Mouse (Mus musculus) yolk sac, embryonic 10.5 days (tissue): ENCODE results near the gene Bnc2.
A peak's percentile ranks its signal among the peaks of the same experiment; 100 is the strongest.

Experiments used
- DNase-seq: peaks from one replicate; pipeline ENCODE4 v3.0.0-alpha.2; 2017; ENCODE audit warnings: low spot score

Bnc2 gene

DNA sequence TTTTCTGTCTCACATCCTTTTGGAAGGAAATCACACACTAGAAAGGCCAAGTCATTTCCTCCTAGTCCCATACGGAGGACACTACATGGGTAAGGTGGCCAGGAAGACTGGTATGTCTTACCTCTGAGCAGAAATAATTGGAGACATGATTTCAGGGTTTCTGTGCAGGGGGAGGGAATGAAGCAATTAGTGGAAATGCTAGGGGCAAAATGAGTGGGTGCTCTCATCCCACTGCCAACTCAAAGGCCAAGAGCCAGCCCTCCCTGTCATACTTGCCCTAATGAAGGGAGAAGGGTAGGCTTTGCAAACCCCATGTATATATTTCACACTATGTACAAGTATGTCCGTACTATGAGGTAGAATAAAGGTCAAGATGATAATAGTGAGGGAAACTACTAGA lies 263.6 kb downstream of the Bnc2 start:
- no peak for DNase-seq

GRCm38 (mm10) chr4:84407328-84408028 lies 267.6 kb downstream of the Bnc2 start:
- no peak for DNase-seq

DNA sequence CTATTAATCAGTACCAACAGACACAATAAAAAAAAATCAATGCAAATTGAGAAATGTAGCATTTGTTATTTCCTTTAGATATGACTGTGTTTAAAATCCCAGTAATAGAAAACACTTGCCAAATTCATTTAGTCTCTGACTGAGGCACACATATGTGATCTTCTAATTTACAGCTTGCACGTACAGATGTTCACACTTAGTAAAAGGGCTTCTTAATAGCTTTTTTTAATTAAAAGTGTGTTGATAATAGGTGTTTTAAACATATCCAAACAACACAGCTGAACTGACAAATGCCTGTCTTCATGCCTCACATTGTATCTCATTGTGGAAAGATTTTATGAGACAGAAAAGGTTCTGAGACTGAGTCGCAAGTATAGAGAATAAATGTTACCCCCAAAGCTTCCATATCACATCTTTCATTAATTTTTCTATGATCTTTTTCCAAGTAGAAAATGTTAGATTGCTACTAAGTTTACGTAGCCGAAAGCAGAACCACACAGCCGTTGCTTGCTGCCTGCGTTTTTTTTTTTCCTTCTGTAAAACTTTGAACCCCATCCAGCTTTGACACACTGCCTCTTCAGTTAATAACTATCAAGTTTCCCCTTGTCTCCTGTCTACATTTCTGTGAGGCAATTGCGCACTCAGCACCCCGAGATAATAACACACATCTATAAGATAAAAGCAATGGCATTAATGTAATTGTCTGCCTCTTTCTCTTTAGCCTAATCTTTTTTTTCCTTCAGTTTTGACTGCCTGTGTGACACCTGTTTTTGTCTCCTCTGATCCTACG lies 271.5 kb downstream of the Bnc2 start:
- DNase-seq: no peak

- DNase-seq: no peak
These were observed 286.1 kb downstream of the Bnc2 start for GRCm38 (mm10) chr4:84388991-84389390.

DNA sequence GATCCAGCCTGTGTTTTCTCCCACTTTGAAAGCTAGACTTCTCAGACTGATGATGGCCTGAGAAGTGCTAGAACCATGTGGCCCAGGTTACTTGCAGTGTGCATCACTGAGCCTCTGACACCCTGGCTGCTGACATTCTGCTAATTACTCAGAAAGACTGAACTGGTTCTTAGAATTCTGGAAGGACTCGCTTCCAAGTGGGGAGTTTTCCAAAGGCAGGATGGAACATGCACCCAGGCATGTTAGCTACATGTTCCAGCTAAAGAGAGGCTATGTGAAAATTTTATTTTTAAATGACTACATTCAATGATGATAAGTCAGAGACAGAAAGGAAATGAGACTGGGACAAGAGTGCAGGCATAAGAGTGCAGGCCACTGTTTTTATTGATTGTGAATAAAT lies 289.9 kb downstream of the Bnc2 start:
- no peak for DNase-seq

DNA sequence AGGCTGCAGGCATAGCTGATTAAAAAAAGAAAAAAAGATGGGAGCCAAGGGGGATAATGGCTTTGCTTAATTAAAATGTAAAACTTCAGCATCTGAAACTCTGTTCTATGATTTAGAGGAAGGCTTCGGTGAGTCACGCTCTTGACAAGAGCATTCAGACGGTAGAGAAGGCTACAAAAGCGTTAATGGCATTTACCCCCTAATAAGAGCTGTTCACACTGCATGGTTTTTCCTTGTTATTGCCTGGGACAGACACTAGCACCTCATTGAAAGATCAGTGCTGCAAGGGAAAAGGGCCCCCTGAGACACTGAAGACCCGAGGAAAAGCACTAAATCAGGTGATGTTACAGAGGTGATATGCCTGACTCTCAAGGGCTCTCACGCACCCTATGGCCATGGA lies 295.8 kb downstream of the Bnc2 start:
- DNase-seq: no peak

DNA sequence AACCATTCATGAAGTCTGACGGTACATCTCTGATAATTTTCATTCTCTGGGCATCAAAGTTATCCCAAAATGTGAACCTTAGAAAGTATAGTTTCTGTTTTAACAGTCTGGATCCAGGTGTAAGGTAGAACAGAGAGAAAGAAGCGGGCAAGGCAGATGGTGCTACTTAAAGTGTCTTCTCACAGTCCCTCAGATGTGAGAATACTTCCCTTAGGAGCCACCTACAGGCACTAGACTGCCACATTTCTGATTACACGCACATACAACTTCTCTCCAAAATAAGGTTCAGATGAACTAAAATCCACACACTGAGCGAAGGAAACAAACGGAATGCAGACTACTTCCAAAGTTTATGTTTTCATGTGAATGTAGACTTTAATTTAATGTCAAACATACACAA lies 297.6 kb downstream of the Bnc2 start:
- no peak for DNase-seq

GRCm38 (mm10) chr4:84362337-84362823 lies 312.7 kb downstream of the Bnc2 start:
- no peak for DNase-seq

DNA sequence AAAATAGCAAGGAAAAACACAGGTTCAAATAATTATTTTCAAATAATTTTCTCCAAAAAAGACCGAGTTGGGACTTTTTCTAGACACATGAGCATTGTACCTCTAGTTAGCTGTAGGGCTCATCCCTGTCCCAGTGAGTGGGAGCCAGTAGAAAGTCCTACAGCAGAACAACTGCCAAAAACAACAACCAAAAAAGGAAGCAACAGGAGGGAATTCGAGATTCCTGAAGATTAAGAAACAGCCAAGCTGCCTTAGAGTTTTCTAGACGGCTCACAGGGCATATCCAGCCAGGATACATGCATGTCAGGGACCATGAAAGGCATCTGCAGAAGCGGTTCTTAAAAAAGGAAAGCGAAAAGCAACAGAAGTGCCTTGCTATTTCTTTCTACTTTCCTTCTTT lies 313.9 kb downstream of the Bnc2 start:
- DNase-seq: no peak

DNA sequence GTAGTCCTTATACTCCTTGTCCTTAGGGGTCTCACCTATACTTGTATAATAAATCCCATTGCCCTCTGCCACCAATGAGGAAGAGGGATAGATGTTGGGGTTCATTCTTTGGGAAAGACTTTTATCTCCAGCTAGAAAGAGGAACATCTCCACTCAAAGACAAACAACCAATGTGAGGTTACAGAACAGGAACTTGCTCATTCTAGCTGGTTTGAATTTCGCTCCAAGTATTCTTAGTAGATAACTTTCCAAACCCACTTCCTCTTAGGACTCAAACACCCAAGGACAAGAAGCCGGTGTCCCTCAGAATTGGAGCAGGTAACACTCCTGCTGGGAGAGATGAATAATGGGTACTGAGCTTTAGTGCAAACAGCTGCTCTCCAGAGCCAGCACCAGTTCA lies 315.1 kb downstream of the Bnc2 start:
- DNase-seq: no peak

GRCm38 (mm10) chr4:84358204-84358603 lies 316.9 kb downstream of the Bnc2 start:
- no peak for DNase-seq

DNA sequence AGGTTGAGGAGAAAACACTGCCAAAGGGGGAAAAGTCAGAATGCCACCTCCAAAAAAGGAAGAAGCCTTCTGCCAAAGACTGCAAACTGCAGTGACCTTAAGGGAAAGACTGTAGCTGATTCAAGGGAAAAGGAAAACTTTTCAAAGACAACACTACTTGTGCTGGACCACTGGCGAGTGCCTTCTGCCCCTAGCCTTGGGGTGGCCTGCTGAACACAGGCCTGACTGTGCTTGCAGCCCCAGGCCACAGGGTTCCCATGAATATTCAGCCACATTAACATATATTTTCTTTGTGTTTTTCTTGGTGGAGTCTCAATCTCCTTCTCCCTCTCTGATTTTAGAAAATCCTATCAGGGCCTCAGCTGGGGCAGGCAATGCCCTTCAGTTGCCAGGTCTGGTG lies 317.7 kb downstream of the Bnc2 start:
- no peak for DNase-seq

- DNase-seq: peak; percentile 26
These were observed 318.5 kb downstream of the Bnc2 start for GRCm38 (mm10) chr4:84356468-84357153.

- DNase-seq: no peak
These were observed 322.4 kb downstream of the Bnc2 start for GRCm38 (mm10) chr4:84352656-84353055.

DNA sequence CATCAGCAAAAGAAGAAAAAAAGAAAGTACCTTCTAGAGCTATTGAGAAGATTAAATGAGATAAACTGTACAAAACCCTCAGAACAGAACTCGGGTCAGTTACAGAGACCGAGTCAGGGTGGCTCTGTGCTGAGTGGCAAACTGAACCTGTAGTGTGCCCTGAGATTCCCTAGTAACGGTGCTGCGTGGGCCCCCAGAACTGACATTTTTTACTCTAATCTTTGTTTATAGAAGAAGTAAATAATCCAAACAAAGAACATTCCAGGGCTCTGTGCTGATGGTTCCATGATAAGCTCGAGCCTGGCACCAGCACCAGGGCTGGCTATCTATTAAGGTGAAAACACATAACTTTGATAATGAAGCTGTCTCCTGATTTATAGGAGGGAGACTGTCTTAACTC lies 325.5 kb downstream of the Bnc2 start:
- DNase-seq: peak; percentile 58

GRCm38 (mm10) chr4:84339172-84339571 lies 335.9 kb downstream of the Bnc2 start:
- DNase-seq: no peak

GRCm38 (mm10) chr4:84331995-84332394 lies 343.1 kb downstream of the Bnc2 start:
- DNase-seq: no peak

DNA sequence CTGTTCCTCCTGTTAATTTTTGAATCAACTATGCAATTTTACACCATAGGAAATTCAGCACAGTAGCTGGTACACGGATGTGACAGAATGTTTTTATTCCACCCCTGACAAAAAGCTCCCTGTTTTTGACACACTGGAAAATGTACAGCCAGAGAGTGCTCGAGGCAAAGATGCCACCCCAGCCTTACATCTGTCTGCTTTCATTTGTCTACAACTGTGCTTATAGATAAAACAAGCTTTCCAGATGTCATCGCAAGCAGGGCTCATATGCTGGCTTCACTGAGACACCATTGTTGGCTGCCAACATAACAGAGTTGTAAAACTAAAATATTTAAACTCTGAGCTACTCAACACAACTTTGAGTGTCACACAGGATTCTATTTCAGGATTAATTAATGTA lies 343.6 kb downstream of the Bnc2 start:
- DNase-seq: no peak

GRCm38 (mm10) chr4:84330509-84330908 lies 344.6 kb downstream of the Bnc2 start:
- DNase-seq: no peak

- DNase-seq: no peak
These were observed 345.4 kb downstream of the Bnc2 start for GRCm38 (mm10) chr4:84329651-84330050.

DNA sequence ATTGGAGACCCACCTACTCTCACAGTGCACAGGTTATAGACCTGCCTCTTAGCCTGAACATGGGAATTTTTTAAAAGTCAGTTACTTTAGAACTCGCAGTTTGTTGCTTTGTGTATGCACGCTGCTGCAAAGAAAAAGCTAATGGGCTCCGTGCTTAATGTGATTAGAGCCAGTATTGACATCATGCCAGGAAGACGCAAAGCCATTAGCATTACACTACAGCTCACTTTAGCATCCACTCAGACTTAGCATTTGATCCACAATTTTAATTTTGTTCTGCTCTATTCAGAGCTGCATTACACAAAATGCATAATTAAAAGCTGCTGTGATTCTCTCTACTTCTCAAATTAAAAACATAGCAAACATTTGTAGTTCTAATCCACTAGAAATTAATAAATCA lies 350.7 kb downstream of the Bnc2 start:
- DNase-seq: no peak

DNA sequence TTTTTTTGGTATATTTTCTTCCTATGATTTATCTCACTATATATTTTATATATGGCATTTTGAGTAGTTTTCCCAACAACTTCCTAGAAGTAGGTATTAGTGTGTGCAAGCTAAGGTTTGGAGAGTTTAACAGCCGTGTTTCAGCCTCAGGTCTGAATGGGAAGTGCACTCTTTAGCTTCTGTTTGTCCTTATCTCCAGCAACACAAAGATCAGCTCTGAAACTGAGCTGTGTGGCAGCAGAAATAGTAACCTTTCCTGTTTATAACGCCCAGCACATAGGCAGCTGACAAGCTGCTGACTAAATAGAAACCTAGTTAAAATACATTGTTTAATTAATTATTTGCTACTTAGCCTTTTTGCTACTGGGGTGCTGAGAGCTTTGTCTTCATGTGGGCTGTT lies 353.5 kb downstream of the Bnc2 start:
- no peak for DNase-seq

- DNase-seq: no peak
These were observed 357.7 kb downstream of the Bnc2 start for GRCm38 (mm10) chr4:84317421-84317820.
